Comparison of ENCODE assay signal across 16 mouse cellular contexts in genomic region chrX:166725761-166726503, GRCm38 (mm10).
"Had no signal": no experiment of that assay in that cellular context is flagged by ENCODE, and none has a peak within 500 bp of the region (broad histone marks: within the 10 kb centered on the region; RNA-seq: fewer than 3 reads in every experiment).

No protein-coding gene starts in this region.

- H3K9me3 ChIP-seq: midbrain, embryonic 12.5 days; neural tube, embryonic 13.5 days had no signal

- H3K9ac ChIP-seq: liver, embryonic 14.5 days; midbrain, embryonic 12.5 days; neural tube, embryonic 13.5 days had no signal

- H3K27ac ChIP-seq: liver, embryonic 14.5 days; midbrain, embryonic 12.5 days; neural tube, embryonic 13.5 days had no signal

- H3K4me2 ChIP-seq: midbrain, embryonic 12.5 days; neural tube, embryonic 13.5 days had no signal

- H3K36me3 ChIP-seq: midbrain, embryonic 12.5 days; neural tube, embryonic 13.5 days had no signal

- DNase-seq: kidney, adult 8-10 months; kidney, postnatal 10 days; left cerebral cortex, postnatal 4 days; lung, adult 18-20 months; lung, postnatal 36 days; retina, postnatal 1 day; right cerebral cortex, postnatal 4 days; spleen, adult 18-20 months; thymus, adult 18-20 months; thymus, postnatal 14 days had no signal

- ATAC-seq: intestine, embryonic 16.5 days; lung, postnatal 0 days; midbrain, embryonic 16.5 days had no signal

- H3K4me3 ChIP-seq: midbrain, embryonic 12.5 days; neural tube, embryonic 13.5 days had no signal
